Mouse (Mus musculus) heart, postnatal 0 days (tissue): ENCODE measurements at regions not wholly inside any gene's neighbourhood (a gene's known extent, or its start where the extent isn't known, plus 50 kb on each side); places are given as distances from the start of the nearest gene placed in this dataset.

Source experiments
- CTCF ChIP-seq: IDR thresholded peaks from 2 replicates; pipeline ENCODE4 v1.5.1; 2016; ENCODE audit warnings: antibody characterized with exemption, control low read depth, low read depth
- EP300 ChIP-seq: IDR thresholded peaks from 2 replicates; pipeline ENCODE4 v1.6.1; 2016; ENCODE audit warnings: antibody characterized with exemption, low read depth

DNA sequence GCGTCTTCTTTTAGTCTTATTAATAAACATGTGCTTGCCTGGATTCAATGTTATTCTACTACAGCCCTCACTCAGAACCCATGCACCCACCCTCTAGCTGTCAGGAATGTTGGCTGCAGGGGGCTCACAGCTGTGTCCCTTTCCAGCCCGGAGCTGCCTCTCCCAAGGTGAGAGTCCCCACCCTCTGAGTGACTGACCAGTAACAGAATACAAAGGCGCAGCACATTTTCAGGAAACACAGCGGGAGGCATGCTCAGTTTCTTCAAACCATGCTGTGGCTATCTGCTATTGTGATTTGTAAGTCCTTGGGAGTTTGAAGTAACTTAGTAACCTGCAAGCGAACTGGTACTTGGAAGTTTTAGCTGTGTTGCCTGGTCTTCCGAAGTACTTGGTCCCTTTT is 93.1 kb upstream of the Gm765 start:
- TF ChIP-seq CTCF (no peak), EP300 (no peak)
